Mouse (Mus musculus) left cerebral cortex, postnatal 36 days (tissue): ENCODE results near the gene Ino80e. TPM values are rescaled to one million over a fixed set of nuclear protein-coding genes. Genes with fewer than 3 reads are reported as not detected.
A peak's percentile ranks its signal among the peaks of the same experiment; 100 is the strongest.

Experiments used
- DNase-seq, 2 experiments: peaks; one replicate each; pipeline ENCODE4 v3.0.0; 2021 to 2022; ENCODE audit warnings: low spot score in 2 of 2, mixed read lengths in 1 of 2
- intact Hi-C: fragments of 180-260 bp; cut with DNase I; formaldehyde crosslinking; loops from one replicate; pipeline ENCODE4 v1.15.1; 2025
- total RNA-seq, 2 experiments: library from RNA; stranded (reverse); gene quantifications; 2 replicates each; pipeline ENCODE4 v1.2.3; 2021

Gene Ino80e
- total RNA-seq, 2 experiments from 2014 or later = 47.8 to 49.4 TPM

DNA sequence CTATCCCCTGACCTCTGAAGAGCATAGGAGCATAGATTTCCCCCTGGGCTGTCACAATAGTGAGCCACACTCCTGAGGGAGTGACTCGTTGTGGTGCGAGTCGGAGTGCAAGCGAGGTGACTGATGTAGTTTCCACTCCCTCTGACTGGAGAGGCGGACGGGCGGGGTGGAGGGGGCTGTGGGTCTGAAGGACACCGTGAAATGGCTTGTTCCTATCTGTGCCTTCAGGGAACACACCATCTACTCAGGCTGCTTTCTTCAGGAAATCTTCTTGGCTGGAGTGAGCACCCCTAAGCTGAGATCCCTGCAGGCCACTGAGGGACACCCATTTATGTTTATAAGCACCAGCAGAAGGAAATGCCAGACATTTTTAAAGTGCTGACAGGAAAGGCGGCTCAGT lies 39.4 kb downstream of the Ino80e start:
- intact Hi-C loops = no loop called here
- DNase-seq = no peak

DNA sequence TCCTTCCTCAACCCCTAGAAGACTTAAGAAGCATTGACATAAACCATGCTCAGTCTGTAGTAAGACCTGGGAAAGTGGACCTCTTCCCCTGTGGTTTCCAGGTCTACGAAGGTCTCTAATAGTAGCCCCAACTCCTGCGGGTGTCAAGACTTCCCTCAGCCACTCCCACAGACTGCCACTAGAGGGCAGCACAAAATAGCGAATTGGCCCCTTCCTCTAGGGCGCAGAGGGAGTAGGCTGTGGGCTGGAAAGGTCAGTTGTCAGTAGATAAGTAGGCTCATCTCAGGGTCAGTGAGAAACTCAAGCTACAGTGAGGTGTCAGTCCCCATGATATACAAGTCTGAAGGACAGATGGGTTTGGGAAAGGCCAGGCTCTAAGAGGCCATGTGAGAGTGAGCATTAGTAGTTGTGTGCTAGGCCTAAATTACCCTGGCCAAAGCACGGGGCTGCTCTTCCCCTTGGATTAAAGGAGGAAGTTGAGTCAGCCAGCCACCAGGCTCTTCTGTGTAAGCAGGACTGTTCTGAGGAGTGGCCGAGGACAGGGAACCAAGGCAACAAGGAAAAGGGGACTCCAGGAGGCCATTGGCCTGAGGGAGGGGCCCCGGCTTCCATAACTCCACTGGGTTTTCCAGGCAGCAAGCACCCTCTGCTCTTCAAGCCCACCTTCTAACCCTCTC lies 40.2 kb downstream of the Ino80e start:
- intact Hi-C loops = no loop called here
- DNase-seq = peak; percentile 71 to 78

DNA sequence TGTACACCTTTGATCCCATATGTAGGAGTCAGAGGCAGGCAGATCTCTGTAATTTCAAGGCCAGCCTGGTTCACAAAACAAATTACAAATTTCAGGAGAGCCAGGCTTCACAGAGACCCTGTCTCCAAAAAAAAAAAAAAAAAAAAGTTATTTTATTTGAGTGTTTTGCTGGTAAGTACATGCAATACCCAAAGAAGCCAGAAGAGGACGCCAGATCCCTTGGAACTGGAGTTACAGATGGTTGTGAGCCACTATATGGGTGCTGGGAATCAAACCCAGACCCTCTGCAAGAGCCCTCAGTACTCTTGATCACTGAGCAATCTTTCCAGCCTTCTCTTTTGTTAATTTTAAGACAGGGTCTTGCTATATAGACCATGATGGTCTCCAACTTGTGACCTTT lies 43.4 kb downstream of the Ino80e start:
- intact Hi-C loops = loop anchor here (10.0 kb wide), 1 partner anchor 366 kb away; no protein-coding TSS in a partner anchor
- no peak for DNase-seq

DNA sequence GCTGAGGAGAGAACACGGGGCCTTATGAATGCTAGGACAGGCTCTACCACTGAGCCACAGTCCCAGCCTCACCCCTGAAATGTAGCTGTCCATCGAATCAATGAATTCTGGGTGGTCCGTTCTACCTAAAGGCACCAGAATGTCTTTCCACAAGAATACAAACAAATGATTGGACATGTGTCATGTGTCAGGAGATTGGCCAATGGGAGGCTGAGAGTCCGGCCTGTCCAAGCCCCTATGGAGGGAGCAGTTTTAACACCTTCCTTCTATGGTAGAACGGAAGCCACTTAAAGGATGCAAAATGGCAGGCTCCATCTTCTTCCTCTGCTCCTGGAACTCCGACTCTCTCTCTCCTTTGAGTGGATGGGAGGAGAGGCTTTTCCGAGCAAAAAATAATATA lies 44.6 kb downstream of the Ino80e start:
- intact Hi-C loops = loop anchor here (10.0 kb wide), 1 partner anchor 367 kb away; no protein-coding TSS in a partner anchor

DNA sequence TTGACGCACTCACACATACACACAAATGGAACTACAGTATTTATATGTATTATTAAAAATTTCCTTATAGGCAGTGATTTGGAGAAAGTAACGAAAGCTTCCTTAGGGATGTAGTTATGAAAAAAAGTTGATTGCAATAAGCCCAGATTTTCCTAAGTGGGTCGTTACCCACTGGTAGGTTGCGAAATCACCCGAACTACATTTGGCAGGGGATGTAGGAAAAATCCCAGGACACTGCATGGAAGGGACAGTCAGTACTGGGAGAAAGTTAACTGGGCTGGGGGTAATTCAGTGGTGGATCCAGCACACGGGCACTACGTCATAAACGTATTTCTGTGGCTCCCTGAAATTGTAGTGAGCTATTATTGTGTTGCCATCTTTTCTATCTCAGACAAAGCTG lies 45.7 kb downstream of the Ino80e start:
- no peak for DNase-seq
- intact Hi-C loops = loop anchor here (10.0 kb wide), 1 partner anchor 368 kb away; no protein-coding TSS in a partner anchor

More for the DNA sequence above, 44.6 kb downstream of the Ino80e start:
- DNase-seq = no peak

DNA sequence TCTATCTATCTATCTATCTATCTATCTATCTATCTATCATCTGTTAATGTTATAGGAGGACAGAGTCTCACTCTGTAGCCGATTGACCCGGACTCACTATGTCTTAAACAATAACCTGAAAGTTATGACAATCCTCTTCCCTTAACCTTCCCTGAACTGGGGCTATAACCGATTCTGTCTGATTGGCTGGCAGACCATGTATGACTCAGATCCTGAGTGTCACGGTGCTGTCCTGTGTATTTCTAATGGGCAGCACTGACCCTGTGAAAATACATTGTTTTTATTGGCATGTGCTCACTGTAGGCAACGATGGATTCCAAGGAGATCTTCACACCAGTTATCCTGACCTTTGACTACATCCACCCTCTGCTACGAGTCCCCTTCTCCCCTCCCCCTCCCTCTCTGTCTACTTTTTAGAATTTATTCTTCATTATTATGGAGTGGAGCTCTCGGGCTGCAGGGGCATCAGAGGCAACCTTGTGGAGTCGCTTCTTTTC lies 46.4 kb downstream of the Ino80e start:
- intact Hi-C loops = loop anchor here (10.0 kb wide), 1 partner anchor 369 kb away; no protein-coding TSS in a partner anchor
- DNase-seq = no peak

DNA sequence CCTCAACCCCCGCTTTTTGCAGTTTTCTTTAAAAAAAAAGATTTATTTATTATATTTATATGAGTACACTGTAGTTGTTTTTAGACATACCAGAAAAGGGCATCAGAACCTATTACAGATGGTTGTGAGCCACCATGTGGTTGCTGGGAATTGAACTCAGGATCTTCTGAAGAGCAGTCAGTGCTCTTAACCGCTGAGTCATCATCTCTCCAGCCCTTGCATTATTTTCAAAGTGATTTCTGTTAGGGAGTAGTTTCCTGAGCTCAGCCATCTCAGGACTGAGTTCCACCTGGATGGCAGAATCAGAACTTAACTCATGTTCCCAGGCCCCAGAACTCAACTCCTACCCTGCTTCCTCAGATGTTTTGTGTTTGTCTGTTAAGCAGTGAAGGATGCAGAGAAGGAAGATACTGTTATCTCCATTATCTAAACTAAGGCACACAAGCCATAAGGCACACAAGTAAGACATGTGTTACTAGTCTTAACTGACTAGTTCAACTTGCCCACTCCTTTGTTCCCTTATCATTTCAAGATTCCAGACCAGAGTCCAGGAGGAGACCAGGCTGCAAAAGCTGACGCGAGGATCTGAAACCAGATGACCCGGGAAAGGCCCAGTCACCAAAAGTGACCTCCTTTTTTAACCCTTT lies 52.3 kb downstream of the Ino80e start:
- DNase-seq = no peak
- intact Hi-C loops = loop anchor here (10.0 kb wide), 1 partner anchor 375 kb away; no protein-coding TSS in a partner anchor

DNA sequence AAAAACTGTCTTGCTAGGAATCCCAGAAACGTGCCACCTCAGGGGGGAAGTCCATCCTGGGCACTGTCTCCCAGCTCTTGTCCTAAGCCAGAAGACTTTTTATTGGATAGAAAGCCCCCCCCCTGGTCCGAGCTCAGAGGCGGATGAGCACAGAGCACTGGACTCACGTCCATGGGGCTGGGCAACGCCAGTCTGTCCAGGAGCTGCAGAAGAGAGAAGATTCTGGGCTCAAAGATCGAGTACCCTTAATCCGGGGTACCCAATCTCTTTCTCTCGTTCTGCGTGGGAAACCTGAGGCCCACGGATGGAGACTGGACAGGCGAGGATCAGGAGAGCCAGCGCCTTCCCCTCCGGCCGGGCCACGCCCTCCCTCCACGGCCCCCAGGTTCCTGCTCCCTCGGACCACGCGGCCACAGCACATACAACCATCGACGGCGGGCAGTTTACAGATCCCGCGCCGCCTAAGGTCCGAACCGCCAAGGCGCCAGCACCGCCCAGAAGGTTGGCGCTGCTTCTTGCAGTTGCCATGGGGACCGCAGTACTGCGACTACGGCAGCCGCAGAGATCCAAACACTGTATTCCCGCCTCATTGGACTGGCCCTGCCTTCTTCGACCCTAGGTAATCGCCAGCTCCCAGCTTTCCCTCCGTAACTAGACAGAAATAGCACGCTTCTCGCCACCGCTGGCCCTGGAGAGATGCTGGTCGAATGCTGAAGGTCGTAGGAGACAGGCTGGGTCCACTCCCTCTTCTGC lies 53.3 kb downstream of the Ino80e start:
- intact Hi-C loops = no loop called here
- peak; percentile 92 to 93 for DNase-seq

DNA sequence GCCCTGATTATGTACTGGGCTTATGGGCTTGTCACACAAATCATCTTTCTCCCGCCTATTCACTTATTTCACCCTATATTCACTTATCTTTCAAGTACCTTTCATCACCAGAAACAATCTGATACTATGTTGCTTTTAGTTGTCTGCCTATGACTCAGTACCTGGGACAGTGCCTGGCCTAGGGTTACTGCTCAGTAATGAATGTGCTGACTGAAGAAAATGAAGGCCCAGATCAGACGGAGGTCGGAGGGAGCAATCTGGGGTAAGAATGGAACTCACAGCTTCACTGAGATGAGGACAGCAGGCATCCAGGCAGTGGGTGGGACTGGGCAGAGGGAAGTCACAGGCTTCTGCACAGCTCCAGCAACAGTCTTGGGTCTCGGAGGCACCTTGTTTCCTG lies 54.8 kb downstream of the Ino80e start:
- DNase-seq = no peak
- intact Hi-C loops = no loop called here

DNA sequence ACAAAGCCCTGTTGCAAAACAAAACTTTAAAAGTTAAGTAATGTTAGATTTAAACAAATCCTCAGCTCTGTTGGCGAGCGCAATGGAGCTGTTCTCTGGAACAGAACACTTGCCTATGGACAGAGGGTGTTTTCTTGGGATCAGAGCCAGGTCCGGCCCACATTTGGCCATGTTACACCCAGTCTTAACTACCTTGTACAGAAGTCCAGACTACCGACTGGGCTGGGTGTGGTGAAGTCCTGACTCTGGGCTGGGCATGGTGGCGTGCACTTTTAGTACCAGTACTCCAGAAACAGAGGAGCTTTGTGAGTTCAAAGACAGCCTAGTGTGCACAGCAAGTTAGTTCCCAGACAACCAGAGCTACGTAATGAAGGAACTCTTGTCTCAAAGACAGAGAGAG lies 55.2 kb downstream of the Ino80e start:
- intact Hi-C loops = no loop called here
- no peak for DNase-seq

DNA sequence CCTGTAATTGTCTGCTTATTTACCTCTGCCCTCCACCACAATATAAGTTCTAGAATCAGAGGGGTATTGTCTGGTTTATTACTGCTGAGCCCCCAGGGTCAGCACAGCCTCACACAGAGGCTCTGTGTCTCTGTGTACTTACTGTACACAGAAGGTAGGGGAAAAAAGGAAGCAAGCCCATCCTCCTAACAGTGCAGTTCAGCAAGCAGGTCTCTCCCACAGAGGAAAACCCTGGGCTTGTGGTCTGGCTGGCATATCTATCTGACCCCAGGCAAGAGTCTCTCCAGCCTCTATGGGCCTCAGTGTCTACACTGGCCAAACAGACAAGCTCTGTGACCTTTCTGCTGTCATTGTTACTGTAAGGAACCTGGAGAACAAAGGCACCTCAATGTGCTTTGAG lies 58.4 kb downstream of the Ino80e start:
- intact Hi-C loops = no loop called here
- no peak for DNase-seq

DNA sequence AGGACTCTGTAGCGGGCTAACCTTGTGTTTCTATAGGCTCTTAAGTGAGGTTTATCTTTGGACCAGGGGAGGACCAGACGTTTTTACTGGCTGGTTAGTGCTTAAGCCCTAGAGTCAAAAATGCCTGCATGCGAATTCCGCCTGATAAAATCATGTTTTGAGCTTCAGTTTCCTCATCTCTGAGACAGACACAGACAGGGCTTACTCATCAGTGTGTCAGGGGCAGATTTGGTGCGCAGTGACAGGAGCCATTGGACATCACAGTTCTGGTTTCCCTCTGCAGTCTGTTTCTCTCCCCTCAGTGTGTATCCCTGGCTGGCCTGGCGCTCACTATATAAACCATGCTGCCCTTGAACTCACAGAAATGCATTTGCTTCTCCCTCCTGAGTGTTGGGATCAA lies 59.0 kb downstream of the Ino80e start:
- no peak for DNase-seq
- intact Hi-C loops = no loop called here

DNA sequence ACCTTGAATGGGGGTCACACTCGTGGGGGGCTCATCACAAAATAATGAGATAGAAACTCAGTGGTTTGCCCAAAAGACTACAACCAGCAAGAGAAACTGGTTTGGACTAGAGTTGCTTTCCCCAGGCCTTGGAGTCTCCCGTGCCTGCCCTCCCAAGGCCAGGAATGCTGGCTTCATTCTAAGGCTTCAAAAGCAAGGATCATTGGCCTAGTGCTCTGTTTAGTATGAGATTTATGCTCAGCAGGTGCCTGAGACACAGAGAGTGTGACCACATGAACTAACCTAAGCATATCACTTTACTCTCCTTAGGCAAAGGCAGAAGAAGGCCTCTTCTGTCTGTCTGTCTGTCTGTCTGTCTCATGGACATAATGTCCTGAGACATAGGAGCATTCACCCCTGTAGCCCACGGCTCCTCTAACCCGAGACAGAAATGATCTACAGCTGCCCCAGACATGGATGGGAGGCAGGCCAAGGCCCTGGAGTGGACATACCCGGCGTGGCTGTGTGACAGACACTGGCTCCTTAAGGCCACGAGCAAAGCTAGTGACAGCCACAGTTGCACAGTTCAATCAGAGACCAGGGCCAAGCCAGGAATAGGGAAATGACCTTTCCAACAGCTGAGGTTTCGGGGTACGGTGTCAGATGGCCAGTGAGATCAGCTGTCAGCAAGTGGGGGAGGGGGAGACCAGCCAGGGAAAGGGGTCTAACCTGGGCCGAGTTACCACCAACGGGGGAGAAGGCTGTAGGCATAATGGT lies 59.9 kb downstream of the Ino80e start:
- intact Hi-C loops = no loop called here

DNA sequence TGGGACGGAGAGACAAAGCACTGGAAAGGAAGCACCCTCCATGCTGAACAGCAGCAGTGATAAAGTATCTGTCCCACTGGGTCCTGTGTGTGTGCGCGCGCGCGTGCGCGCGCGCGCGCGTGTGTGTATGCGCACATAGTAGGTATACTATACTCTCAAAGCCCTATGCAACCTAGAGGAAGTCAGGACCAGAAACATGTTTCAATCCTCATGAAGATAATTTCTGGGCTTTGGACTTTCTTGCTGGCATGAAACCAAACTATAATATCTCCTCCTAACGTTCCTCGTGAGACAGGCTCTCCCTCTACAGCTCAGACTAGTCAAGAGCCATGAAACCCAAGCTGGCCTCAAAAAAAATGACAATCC lies 61.1 kb downstream of the Ino80e start:
- intact Hi-C loops = no loop called here
- DNase-seq = no peak

More for the DNA sequence above, 59.9 kb downstream of the Ino80e start:
- no peak for DNase-seq

Other genes with a start within 250 kb of the Ino80e start
- gene Nupr1, start 231.5 kb downstream of the Ino80e start, total RNA-seq = 10 to 100 TPM; 16.6 to 17.2 TPM
- gene Sgf29, start 213.1 kb downstream of the Ino80e start, total RNA-seq = 10 to 100 TPM; 27.2 to 38.4 TPM
- 10 to 100 TPM in 1 of 2 experiments, 1 to 10 TPM in 1; 9.6 to 15.9 TPM for gene Sult1a1, start 185.9 kb downstream of the Ino80e start, total RNA-seq
- gene Bola2, start 167.0 kb downstream of the Ino80e start, total RNA-seq = 100 to 1,000 TPM in 1 of 2 experiments, 10 to 100 TPM in 1; 85.8 to 109 TPM
- gene Slx1b, start 166.6 kb downstream of the Ino80e start, total RNA-seq = 10 to 100 TPM; 17.6 to 20.3 TPM
- 100 to 1,000 TPM; 159 to 176 TPM for gene Coro1a, start 154.6 kb downstream of the Ino80e start, total RNA-seq
- gene Mapk3, start 102.8 kb downstream of the Ino80e start, total RNA-seq = 100 to 1,000 TPM; 148 to 172 TPM
- gene Gdpd3, start 96.0 kb downstream of the Ino80e start, total RNA-seq = 1 to 10 TPM in 1 of 2 experiments, under 1 TPM in 1; 0.99 to 3.0 TPM
- gene Ypel3, start 85.4 kb downstream of the Ino80e start, total RNA-seq = 100 to 1,000 TPM; 303 to 345 TPM
- gene Tbx6, start 80.9 kb downstream of the Ino80e start, total RNA-seq = under 1 TPM; 0.54 to 0.68 TPM
- 10 to 100 TPM; 47.5 to 49.9 TPM for gene Ppp4c, start 69.9 kb downstream of the Ino80e start, total RNA-seq
- gene Fam57b, start 64.7 kb downstream of the Ino80e start, total RNA-seq = 10 to 100 TPM; 81.6 to 84.1 TPM
- not detected for gene 4930451I11Rik, start 30.7 kb downstream of the Ino80e start, total RNA-seq
- 10 to 100 TPM; 56.3 to 67.0 TPM for gene Doc2a, start 15.0 kb downstream of the Ino80e start, total RNA-seq
- gene Hirip3, start 405 bp downstream of the Ino80e start, total RNA-seq = 10 to 100 TPM; 31.1 to 33.8 TPM
- gene Taok2, start 22.3 kb upstream of the Ino80e start, total RNA-seq = 100 to 1,000 TPM; 152 to 156 TPM
- gene Tmem219, start 60.5 kb upstream of the Ino80e start, total RNA-seq = 10 to 100 TPM; 22.4 to 25.3 TPM
- 100 to 1,000 TPM; 149 to 167 TPM for gene Kctd13, start 66.5 kb upstream of the Ino80e start, total RNA-seq
- 10 to 100 TPM; 47.2 to 53.0 TPM for gene Asphd1, start 87.2 kb upstream of the Ino80e start, total RNA-seq
- 100 to 1,000 TPM; 413 to 414 TPM for gene Sez6l2, start 88.2 kb upstream of the Ino80e start, total RNA-seq
- 100 to 1,000 TPM; 182 to 199 TPM for gene Cdipt, start 113.5 kb upstream of the Ino80e start, total RNA-seq
- gene Cdiptos, start 113.7 kb upstream of the Ino80e start, total RNA-seq = not detected
- gene Mvp, start 152.2 kb upstream of the Ino80e start, total RNA-seq = 1 to 10 TPM; 6.8 to 8.6 TPM
- under 1 TPM in 1 of 2 experiments, not detected in 1; 0.99 TPM for gene Pagr1b, start 154.1 kb upstream of the Ino80e start, total RNA-seq
- gene Pagr1a, start 155.0 kb upstream of the Ino80e start, total RNA-seq = 10 to 100 TPM; 25.4 to 28.8 TPM
- gene Gm42742, start 158.7 kb upstream of the Ino80e start, total RNA-seq = 10 to 100 TPM; 36.5 to 50.3 TPM
- gene Prrt2, start 158.8 kb upstream of the Ino80e start, total RNA-seq = 100 to 1,000 TPM; 213 to 222 TPM
- gene Maz, start 164.7 kb upstream of the Ino80e start, total RNA-seq = 100 to 1,000 TPM; 227 to 234 TPM
- 1 to 10 TPM; 5.3 to 8.2 TPM for gene Kif22, start 180.1 kb upstream of the Ino80e start, total RNA-seq
- not detected for gene Zg16, start 225.0 kb upstream of the Ino80e start, total RNA-seq
- gene AI467606, start 229.0 kb upstream of the Ino80e start, total RNA-seq = 1 to 10 TPM; 1.1 to 1.3 TPM